Mouse (Mus musculus) megakaryocyte-erythroid progenitor cell, adult 5-6 weeks (primary cell): ENCODE data around the gene Zcchc17. TPM values are rescaled to one million over a fixed set of nuclear protein-coding genes. Genes with fewer than 3 reads are reported as not detected.

ENCODE experiments used
- ATAC-seq: replicated peaks from 2 replicates; pipeline ENCODE4 v1.8.0; 2016; ENCODE audit warnings: mild to moderate bottlenecking, inconsistent platforms; ENCODE audit not compliant: severe bottlenecking, poor library complexity, low FRiP score, low TSS enrichment
- total RNA-seq, 2 experiments: library from RNA; stranded (forward) in 1 of 2; stranded (reverse) in 1 of 2; fragments of 200-1000, 215-1000 nt in 1 of 2; fragments of >200 nt in 1 of 2; fragmentation: Nextera tagmentation in 1 of 2; gene quantifications; 2 replicates each; pipeline ENCODE4 v1.2.3; 2014 to 2017

Zcchc17 gene
- total RNA-seq, 2 experiments from 2014 or later = 62.0 to 80.6 TPM

DNA sequence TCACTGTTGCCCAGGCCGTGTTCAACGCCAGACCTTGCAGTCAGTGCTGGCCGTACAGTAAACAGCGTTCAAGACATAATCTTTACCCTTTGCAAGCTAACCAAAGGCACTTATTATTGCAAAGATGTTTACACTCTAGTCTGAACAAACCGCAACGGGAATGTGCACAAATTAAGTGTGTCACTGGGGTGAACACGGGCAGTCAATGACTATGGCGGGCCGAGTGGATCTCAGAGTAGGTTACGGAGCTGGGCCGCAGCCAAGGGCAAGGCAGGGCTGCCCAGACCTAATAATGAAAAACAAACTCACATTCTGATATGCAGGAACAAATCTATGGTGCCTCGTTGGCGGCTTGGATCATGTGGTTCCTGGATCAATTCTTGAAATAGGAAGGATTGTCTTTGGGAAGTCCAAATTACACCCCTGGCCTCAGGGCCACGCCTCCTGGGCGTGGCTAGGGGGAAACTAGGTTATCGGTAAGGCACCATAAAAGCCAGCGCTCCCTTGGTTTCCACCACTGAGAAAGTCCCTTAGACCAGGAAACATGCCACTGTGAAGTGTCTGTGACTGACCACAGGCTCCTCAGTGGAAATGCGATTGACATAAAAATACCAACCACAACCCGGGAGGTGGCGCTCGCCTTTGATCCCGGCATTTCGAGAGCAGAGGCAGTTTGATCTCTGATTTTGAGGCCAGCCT lies 64.5 kb downstream of the Zcchc17 start:
- peak; percentile 36 for ATAC-seq

DNA sequence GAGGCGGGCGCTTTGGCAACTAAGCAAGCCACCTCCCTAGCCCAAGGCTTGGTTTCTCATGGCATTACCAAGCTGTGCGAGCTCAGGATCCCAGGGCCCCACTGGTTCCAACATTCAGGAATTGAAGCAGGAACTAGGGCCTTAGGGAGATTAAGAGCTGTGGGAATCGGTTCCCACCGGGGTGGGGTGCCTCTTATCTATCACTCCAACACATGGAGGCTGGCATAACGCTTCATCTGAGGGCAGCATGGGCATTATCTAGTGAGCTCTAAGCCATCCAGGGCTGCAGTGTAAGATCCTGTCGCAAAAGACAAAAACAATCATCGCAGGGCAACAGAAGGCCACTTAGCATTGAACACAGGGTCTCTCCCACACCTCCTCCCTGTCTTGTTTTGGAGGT lies 65.2 kb downstream of the Zcchc17 start:
- ATAC-seq = peak; percentile 42

DNA sequence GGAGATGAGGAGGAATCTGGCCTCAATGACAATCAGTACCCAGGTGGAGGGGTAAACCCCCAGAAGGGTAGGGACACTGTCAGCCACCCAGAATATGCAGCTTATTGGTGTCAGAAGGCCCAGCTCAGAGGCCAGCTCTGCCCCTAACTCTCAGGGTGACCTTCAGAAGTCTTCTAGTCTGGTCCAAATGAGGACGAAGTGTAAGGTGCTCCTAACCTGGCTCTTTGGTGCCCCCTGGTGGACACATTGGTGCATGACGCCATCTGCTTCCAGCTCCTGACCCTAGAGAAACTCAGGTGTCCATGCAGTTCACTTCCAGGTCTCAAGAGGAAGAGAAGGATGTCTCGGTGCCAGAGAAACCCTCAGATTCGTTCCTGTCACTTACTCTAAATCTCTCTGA lies 67.5 kb downstream of the Zcchc17 start:
- 0 out of 2 replicates have a peak, but pooled peaks have one; percentile 32 for ATAC-seq

DNA sequence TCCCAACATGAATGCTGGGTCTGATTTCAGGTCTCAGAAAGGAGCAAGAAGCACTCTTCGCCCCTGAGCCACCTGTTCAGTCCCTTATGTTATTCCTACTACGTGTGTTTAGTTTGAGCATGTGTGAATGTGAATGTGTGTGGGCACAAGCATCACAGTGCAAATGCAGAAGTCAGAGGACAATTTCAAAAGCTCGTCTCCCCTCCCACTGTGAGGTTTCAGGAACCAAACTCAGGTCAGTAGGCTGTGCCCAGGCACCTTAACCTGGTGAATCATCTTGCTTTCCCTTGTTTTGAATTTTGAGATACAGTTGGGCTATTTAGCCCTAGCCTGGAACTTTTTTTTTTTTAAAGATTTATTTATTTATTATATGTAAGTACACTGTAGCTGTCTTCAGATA lies 69.9 kb downstream of the Zcchc17 start:
- no peak for ATAC-seq

DNA sequence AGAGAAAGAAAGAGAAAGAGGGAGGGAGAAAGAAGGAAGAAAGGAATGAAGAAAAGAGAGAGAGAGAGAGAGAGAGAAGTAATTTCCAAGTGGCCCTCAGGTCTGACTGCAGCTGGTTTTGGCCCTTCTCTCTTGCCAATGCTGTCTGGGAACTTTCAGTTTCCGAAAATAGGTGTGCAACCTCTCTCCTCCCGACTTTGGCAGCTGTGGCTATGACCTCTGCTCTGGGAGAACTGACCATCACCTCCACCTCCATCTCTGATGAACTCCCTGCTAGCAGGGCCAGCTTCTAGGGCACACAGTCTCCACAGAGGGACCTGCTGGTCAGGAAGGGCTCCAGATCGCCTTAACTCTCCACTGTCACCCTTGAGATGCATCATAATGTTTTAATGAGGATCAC lies 73.2 kb downstream of the Zcchc17 start:
- ATAC-seq = no peak

DNA sequence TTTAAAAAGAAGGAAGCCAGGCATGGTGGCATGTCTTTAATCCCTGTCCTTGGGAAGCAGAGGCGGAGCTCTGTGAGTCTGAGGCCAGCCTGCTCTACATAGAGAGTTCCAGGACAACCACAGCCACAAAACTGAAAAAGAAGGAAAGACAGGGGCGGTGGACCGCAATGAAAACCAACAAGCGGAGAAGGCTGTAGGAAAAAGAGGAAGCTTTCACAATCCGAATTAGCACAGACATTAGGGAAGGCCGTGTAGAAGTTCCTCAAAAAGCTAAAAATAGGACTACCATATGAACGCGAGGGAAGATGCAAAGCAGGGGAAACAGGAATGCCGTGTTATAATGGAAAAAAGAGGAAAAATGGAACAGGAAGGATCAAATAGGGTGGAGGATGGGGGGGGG lies 75.9 kb downstream of the Zcchc17 start:
- no peak for ATAC-seq

DNA sequence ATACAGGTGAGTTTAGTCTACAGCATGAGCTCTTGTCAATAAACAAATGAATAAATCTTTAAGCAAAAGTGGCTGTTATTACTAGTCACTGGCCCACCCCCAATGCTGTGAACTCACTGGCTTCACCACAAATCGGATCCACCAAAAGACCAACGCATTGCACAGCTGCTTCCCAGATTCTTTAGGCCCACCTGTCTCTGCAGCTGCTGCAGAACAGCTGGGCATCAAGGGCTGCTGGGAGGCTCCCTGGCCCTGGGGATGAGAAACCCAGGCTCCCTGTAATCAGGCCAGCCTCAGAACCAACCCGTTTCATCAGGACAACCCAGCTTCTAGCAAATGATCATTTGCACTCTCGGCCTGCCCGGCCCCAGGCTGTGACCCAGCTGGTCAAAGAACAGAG lies 76.9 kb downstream of the Zcchc17 start:
- no peak for ATAC-seq

DNA sequence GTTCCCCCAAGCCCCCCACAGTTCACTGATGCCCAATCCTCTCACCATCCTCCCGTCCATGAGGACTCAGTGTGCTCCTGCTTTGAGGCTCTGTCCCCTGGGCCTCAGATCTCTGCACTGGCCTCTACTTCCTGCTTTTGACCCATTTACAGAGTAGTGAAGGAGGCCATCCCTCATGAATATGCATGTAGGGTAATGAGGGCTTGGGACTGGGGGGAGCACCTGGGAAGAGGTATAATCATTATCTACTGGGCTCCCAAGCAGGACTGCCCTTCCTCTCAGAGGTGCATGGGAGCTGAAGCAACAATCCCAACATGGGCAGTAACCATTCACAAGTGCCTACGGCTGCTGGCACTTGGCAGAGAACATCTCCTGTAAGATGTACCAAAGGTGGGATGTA lies 80.6 kb downstream of the Zcchc17 start, which contains the start of gene Serinc2:
TSS of gene Serinc2 (minus strand) at position 101 of the 400 bp plus-strand sequence.
- no peak for ATAC-seq

DNA sequence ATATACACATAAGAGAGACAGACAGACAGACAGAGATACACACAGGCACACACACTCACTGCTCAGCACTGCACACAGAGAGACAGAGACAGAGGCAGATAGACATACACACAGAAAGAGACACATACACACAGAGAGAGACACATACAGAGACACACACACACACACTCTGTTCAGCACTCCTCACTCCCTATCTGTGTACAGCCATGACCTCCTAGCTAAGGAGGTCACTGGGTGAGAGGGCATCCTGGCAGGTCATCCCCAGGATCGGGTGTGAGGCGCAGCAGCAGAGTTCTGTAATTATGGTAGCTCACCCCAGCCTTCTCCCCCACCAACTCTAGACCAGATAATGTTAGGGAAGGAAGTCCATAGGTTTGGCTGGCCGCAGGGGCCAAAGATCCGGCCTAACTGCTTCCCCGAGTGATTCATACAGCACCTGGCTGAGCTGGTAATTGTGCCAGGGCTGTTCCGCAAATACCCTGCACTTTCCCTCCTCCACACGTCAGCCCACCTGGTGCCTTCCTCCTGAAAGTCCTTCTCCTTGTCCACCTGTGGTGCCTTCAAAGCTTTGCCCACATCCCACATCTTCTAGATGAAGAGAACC lies 83.1 kb downstream of the Zcchc17 start:
- ATAC-seq = no peak

DNA sequence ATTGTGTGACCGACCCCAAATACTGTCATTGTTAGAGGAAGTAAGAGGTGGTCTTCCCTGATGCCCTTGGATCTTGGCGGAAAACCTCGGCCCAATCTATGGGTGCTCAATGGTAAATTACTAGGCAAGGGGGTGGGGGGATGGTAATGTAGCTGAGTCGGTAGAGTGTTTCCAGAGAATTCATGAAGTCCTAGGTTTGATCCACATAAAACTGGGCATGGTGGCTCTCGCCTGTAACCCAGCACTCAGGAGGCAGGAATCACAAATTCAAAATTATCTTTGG lies 84.0 kb downstream of the Zcchc17 start:
- ATAC-seq = no peak

DNA sequence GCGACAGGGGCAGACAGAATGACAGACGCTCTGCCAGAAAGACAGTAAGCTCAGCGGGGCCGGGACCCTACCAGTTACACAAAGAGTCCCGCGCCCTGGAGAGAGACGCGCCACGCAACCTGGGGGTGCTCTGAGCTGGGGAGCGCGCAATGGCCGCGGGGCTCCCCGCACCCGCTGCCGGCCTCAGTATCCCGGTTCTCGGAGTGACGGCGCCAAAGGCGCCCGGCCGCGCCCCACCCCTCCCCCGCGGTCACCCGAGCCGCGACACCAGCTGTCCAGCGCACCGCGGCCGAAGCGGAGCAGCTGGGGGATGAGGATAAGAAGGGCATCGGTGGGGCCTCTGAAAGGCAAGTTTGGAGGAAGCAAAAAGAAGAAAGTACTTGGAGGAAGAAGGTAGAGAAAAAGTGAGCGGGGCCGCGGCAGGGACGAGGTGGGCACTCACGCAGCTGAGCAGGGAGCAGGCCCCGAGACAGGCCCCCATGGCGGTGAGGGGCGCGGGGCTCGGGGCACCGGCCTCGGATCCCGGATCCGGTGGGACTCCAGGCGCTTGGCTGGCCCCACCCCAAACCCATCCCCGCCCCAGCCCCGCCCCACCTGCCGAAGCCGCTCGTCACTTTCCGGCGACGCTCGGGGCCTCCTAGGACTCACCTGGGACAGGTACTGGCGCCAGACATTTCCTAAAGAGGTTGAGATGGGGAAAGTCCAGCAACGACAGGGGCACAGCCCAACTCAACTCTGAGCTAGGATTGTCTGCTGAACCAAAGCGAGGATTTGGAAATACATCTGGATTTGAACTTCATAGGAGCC lies 84.5 kb downstream of the Zcchc17 start:
- no peak for ATAC-seq

DNA sequence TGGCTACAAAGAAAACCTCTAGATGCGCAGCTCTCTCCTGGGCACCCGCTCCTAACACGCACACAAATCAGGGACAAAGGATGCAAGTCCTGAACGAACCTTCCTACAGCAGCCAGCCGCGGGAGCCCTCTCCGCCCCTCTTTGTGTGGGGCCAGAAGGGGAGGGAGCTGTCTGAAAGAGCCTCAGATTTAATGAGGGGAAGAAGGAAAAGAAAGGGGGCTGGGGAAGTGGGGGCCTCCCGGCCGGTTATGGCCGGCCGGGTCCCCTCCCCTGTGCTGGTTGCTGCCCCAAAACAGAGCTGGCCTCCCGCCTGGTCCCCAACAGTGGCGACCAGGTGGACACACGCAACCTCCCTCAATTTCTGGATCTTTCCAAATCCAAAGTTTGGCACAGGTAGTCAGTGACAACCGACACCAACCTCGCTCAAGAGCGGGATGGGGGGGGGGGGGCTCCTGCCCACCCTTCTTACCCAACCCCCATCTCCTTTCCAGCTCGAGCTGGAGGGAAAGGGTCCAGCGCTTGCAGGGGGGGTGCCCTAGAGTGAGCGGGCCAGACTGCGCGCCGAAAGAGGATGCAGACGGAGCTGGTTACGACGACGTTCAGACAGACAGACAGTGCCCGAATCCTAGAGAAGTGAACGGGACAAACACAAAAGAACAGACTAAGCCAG lies 85.3 kb downstream of the Zcchc17 start:
- ATAC-seq = no peak

DNA sequence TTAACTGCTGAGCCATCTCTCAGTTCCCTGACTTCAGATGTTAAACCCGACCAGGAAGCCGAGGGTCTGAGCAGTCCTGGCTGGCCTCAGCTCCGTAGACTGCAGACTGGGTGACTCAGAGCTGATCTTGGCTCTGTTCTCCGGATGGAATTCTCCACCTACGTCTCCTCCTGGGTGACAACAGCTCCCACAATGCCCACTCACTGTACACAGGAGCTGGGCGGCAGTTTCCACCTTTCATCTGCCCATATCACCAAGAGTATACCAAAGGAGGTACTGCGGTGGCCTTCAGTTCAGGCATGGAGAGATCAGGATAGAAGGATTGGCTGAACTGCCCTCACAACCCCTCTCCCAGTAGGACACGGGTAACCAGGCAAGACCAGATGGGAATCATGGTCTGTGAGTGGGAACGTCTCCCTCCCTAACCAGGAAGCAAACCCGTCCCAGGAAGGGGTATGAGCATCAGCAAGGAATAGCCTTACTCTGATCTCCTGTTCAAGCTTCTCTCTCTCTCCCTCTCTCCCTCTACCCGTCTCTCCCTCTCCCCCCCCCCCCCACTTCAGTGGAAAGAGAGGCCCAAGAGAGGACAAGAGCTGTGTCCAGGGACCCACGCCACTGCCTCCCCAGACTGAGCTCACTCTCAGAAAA lies 85.9 kb downstream of the Zcchc17 start:
- ATAC-seq = no peak

DNA sequence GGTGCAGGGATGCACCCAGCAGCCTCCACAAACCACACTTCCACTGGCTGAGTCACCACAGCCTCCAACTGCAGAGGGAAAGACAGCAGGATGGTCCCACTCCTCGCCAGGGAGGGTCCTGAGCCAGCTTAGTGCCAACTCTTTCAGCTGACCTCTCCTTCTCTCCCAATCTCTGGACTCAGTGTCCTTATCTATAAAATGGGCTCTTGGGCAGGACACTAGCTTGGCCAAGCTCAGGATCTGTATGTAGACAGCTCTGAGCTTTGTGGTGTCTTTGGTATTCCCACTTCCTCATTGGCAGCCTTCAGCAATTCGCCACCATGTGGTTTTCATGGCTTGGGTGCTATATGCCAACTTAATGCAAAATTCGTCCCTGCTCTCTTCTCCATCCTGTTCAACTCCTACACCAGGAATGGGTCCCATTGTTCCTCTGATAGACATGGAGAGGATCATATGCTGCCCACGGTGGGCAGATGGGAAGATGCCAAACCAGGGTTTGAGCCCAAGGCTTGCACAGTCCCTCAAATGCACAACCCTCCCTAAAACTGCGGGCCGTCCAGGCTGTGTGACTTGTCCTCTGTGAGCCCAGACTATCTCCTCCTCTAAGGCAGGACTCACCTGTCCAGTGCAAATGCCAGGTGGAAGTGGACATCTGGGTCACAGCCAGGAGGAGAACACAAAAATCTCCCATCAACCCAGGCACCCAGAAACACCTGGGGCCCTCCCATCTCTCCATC lies 89.0 kb downstream of the Zcchc17 start:
- no peak for ATAC-seq

DNA sequence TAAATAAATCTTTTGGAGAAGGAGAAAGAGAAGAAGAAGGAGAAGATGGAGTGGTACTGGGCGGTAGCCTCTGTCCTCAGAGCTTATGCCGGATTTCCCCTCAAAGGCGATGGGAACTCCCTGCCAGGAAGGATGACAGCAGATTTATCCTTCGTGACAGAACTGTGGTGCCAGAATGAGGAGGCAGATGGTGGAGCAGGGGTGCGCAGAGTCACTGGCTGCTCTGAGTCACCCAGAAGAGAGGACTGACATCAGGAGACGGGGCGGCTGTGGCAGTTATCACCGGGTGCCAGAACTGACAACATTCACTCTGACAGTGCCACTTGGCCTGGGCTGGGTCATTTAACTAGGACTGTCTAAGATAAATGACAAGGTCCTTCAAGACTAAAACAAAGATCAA lies 89.7 kb downstream of the Zcchc17 start:
- 0 out of 2 replicates have a peak, but pooled peaks have one; percentile 48 for ATAC-seq

DNA sequence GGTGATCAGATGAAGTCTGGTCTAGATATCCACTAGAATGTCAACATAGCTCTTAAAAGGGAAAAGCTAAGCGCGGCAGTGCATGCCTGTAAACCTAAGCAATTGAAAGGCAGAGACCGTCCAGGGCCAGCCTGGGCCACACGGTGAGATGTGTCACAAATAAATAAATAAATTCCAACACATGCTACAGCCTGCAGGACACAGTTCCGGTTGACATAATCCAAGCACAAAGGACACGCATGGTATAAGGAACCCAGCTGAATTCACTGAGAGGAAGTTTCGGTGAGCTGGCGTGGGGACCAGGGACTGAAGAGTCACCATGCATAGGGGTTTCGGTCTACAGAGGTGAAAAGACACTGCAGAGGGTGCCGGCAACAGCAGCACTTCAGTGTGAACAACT lies 91.0 kb downstream of the Zcchc17 start:
- no peak for ATAC-seq

DNA sequence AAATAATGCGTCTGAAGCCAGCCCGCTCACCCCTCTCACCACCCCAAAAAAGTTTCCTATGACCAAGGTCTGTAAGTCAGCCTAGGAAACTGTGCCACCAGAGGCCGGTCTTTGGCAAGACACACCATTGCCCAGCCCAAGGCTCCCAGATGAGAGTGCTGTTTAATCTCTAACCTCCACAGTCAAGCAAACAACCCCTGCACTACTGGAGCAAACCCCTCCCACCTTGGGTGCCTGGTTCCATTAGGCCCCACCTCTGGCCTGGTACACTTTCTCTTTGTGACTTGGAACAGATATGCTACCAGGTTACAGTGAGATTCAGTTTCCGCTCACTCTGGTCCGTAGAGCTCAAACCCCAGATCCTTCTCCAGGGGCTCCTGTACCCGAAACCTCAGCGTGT lies 92.7 kb downstream of the Zcchc17 start:
- peak; percentile 46 for ATAC-seq

DNA sequence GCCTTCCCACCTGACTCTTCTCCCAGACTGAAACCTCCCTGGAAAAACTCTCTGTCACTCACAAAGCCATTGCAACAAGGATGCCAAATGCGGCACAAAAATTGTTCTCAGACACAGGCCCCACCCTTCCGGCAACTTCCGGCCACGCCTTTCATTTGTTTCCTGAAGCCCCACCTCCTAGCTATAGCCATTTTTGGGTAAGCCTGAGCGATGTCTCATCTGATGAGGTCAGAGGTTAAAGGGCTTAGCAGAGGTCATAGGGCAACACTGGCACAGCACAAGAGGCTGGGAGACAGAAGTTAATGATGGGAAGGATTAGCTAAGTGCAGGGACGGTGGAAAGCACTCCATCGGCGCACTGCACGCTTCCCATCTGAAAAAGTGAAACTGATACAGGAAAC lies 93.1 kb downstream of the Zcchc17 start:
- no peak for ATAC-seq
